Mouse (Mus musculus) liver, embryonic 11.5 days (tissue): ENCODE data around the gene Rpl32. TPM values are rescaled to one million over a fixed set of nuclear protein-coding genes. Genes with fewer than 3 reads are reported as not detected.

Experiments used
- microRNA-seq: library from miRNA; unstranded; fragments of <30 nt; microRNA quantifications from one replicate; pipeline ENCODE4, GENCODE M21; 2017; ENCODE audit warnings: borderline number of aligned reads
- polyA plus RNA-seq: library from polyadenylated mRNA; unstranded; fragments of >200 nt; fragmentation: Nextera tagmentation; extraction: Ambion mirVana; gene quantifications from 2 replicates; pipeline ENCODE4 v1.2.1, GENCODE M21; 2014

Rpl32 gene
- polyA plus RNA-seq, 1 experiment from 2014 or later: 2,478 TPM

Small RNA genes lying within 50 kb of the gene (microRNA-seq; reads per million reads assigned to microRNA genes)
- gene Mir7660: not detected

Other genes starting within 250 kb of the Rpl32 start
- 5.6 and 6.3 TPM in 2 replicates for gene Mkrn2os, start 216.2 kb downstream of the Rpl32 start, polyA plus RNA-seq
- gene Mkrn2, start 206.8 kb downstream of the Rpl32 start, polyA plus RNA-seq: 21.5 and 25.1 TPM in 2 replicates
- 70.1 and 70.7 TPM in 2 replicates for gene Raf1, start 132.1 kb downstream of the Rpl32 start, polyA plus RNA-seq
- gene Tmem40, start 46.3 kb downstream of the Rpl32 start, polyA plus RNA-seq: 29.4 and 32.5 TPM in 2 replicates
- gene Cand2, start 34.2 kb downstream of the Rpl32 start, polyA plus RNA-seq: 20.3 and 22.0 TPM in 2 replicates
- gene Efcab12, start 29.7 kb upstream of the Rpl32 start, polyA plus RNA-seq: 0.27 TPM in 2 replicates
- 20.7 and 23.0 TPM in 2 replicates for gene Mbd4, start 44.6 kb upstream of the Rpl32 start, polyA plus RNA-seq
- 9.1 and 10.5 TPM in 2 replicates for gene Ift122, start 44.7 kb upstream of the Rpl32 start, polyA plus RNA-seq
- gene Rho, start 123.0 kb upstream of the Rpl32 start, polyA plus RNA-seq: 0.06 TPM in 1 of 2 replicates, not detected in the other
- not detected in 2 replicates for gene H1foo, start 136.2 kb upstream of the Rpl32 start, polyA plus RNA-seq
- gene Plxnd1, start 186.3 kb upstream of the Rpl32 start, polyA plus RNA-seq: 25.6 and 27.8 TPM in 2 replicates